Mouse (Mus musculus) forebrain, embryonic 10.5 days (tissue): Measurements from ENCODE around the gene Arhgdib. TPM values are rescaled to one million over a fixed set of nuclear protein-coding genes. Genes with fewer than 3 reads are reported as not detected.

Source experiments
- DNase-seq: peaks from one replicate; pipeline ENCODE4 v3.0.0-alpha.2; 2017; ENCODE audit warnings: low spot score; ENCODE audit errors: extremely low spot score
- H3K27ac ChIP-seq: fragments of 300-500 bp; sonication (generic); 2 replicates; pipeline ENCODE4 v1.5.1; 2016; ENCODE audit warnings: mild to moderate bottlenecking
- H3K27me3 ChIP-seq: fragments of 300-500 bp; sonication (generic); 2 replicates; pipeline ENCODE4 v1.6.1; 2016; ENCODE audit warnings: mild to moderate bottlenecking; ENCODE audit not compliant: poor library complexity, severe bottlenecking
- H3K36me3 ChIP-seq: fragments of 300-500 bp; sonication (generic); replicated peaks from 2 replicates; pipeline ENCODE4 v1.6.1; 2016; ENCODE audit warnings: mild to moderate bottlenecking, moderate library complexity
- H3K4me1 ChIP-seq: fragments of 300-500 bp; sonication (generic); 2 replicates; pipeline ENCODE4 v1.6.1; 2016
- H3K4me3 ChIP-seq: fragments of 300-500 bp; sonication (generic); 2 replicates; pipeline ENCODE4 v1.5.1; 2016; ENCODE audit warnings: mild to moderate bottlenecking, moderate library complexity
- H3K9me3 ChIP-seq: fragments of 300-500 bp; sonication (generic); 2 replicates; pipeline ENCODE4 v1.6.1; 2016; ENCODE audit warnings: mild to moderate bottlenecking, moderate library complexity
- WGBS: fragments of 180-500 bp; shearing (Covaris S2); methylation state at CpG from one replicate; pipeline ENCODE4 v1.1.7; 2016; 5-methylcytosine and 5-hydroxymethylcytosine counted together
- polyA plus RNA-seq: library from polyadenylated mRNA; unstranded; fragments of >200 nt; fragmentation: Nextera tagmentation; extraction: Ambion mirVana; gene quantifications from 2 replicates; pipeline ENCODE4 v1.2.1, GENCODE M21; 2016

Gene Arhgdib
- polyA plus RNA-seq, 1 experiment from 2014 or later = 25.3 TPM

DNA sequence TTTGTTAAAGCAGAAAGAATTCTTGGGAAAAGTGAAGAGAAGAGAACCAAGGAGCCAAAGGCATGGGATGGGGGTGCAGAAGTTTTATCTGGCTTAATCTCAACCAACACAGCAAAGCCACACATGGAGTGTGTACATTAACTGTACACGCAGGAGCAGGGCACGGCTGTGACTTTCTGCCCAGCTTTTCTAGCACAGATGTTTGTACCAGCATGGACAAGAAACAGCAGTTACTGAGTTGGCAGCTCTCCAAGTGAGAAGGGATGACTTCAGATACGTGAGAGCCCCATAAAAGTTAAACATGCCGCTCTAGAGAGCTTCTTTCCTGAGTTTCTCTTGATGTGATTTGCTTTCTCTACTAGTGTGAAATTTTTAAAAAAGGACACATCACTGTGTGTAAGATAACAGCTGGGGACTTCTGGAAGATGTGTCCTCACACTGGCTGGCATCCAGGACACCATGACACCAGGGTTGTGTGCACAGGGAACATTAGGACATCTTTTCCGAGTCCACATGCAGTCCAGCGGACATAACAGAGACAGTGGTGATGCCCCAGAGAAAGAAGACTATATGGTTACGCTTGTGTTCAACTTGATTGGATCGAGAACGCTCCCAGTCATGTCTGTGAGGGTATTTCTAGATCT, 31.3 kb downstream of the Arhgdib start:
- H3K4me1 ChIP-seq = peaks cover 24% of the 10 kb centered on the region
- H3K9me3 ChIP-seq = no peaks in the 10 kb centered on the region
- no peak overlapping the region for H3K27ac ChIP-seq
- H3K27me3 ChIP-seq = 0 out of 2 replicates have a peak, but pooled peaks cover 5% of the 10 kb centered on the region
- 95% methylated on average over 9 of the region's 9 CpGs for WGBS
- no peak for DNase-seq
- H3K36me3 ChIP-seq = no peaks in the 10 kb centered on the region
- H3K4me3 ChIP-seq = no peak overlapping the region

DNA sequence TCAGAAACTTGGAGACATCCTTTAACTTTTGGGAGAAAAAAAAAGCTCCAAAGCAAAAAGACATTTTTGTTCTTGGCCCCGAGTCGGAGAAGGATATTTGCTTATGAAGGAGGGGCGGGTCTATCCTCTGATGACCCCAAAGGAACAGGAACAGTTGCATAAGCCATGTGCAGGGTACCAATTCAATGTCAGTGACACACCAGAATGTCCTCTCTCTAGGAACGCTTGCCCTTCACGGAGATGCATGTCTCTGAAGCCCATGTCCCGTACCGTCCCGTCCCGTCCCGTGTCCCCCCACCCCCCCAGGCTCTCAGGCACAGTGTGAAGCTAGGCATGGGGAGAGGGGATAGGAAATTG, 34.8 kb downstream of the Arhgdib start:
- no peaks in the 10 kb centered on the region for H3K27me3 ChIP-seq
- DNase-seq = no peak
- H3K27ac ChIP-seq = no peak overlapping the region
- H3K4me3 ChIP-seq = no peak overlapping the region
- H3K36me3 ChIP-seq = no peaks in the 10 kb centered on the region
- no peaks in the 10 kb centered on the region for H3K9me3 ChIP-seq
- peaks cover 11% of the 10 kb centered on the region for H3K4me1 ChIP-seq
- WGBS = 78% methylated on average over 10 of the region's 10 CpGs

DNA sequence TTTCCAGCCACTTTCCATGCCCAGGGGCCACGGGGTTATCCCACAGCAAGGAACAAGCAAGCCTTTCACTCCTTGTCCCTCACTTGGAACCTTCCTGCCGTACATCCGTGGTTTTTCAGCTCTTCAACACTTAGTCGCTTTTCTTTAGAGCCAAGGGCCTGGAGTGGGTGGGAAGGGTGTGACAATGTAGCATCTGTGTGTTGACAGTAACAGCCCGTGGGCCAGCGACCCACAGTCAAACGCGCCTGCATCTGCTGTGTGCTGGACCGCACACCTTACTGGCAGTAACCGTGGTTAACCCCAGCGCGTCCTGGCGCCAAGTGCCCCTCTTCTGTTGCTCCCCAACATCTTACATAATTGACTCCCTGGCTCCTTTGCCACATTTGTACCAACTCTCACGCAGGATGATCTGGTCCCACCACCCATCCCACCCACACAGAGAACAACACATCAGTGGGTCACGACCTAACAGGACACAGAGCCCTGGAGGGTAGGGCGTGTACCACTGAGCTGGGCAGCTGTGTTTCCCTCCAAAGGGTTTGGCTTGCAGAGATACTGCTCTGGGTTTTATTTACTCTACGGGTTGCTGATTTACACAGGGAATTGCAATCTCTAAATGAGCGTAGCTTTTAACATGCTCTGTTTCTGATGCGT, 35.3 kb downstream of the Arhgdib start:
- H3K4me3 ChIP-seq = no peak overlapping the region
- WGBS = 77% methylated on average over 19 of the region's 19 CpGs
- no peaks in the 10 kb centered on the region for H3K9me3 ChIP-seq
- DNase-seq = no peak
- H3K27ac ChIP-seq = no peak overlapping the region
- no peaks in the 10 kb centered on the region for H3K36me3 ChIP-seq
- no peaks in the 10 kb centered on the region for H3K27me3 ChIP-seq
- H3K4me1 ChIP-seq = peaks cover 11% of the 10 kb centered on the region

DNA sequence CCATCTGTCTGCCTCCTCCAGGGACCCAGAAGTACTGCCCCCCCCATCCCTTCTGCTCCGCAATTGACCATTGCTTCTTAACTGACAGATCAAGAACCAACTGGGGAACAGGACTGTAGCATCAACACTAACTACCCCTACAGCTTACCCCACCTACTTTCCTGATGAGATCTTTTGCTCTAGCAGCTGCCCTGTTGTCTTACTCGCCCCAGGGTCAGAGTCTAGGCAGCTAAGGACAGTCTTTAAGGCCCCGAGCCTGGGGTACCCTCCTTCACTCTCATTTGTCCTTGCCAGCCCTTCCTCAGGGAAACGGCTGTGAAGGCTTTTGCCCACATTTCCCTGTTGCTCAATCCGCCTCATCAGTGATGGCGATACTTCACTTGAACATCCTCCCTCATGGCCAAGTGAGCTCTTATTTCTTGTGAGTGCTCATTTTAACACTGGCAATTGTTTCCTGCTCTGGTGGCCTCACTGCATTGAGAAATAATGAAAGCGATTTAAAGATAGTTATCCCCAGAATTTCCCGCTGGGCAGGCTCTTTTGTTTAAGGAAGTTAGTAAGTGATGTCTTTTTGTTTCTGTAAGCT, 37.7 kb downstream of the Arhgdib start:
- H3K36me3 ChIP-seq = no peaks in the 10 kb centered on the region
- H3K9me3 ChIP-seq = no peaks in the 10 kb centered on the region
- no peak overlapping the region for H3K4me3 ChIP-seq
- no peak for DNase-seq
- no peaks in the 10 kb centered on the region for H3K27me3 ChIP-seq
- no peak overlapping the region for H3K27ac ChIP-seq
- peaks cover 11% of the 10 kb centered on the region for H3K4me1 ChIP-seq
- WGBS = 74% methylated on average over 8 of the region's 8 CpGs

DNA sequence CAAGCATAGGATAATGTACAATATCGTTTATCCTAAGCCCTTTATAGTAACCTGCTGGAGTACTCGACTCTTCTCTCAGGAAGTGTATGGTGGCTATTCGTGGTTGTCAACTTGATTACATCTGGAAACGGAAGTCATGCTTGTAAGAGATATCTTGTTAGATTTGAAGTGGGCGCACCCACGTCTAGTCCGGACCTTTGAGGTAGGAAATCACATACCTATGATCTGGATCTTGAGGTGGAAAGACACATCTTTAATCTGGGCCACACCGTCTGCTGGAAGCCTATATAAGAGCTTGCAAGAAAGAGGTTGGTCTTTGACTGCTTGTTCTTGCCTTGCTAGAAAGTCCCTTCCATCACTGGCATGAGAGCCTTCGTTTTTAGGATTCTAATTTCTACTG, 39.2 kb downstream of the Arhgdib start:
- Histone ChIP-seq H3K27ac (no peak overlapping the region), H3K9me3 (no peaks in the 10 kb centered on the region), H3K27me3 (no peaks in the 10 kb centered on the region), H3K36me3 (no peaks in the 10 kb centered on the region), H3K4me3 (no peak overlapping the region), H3K4me1 (peaks cover 10% of the 10 kb centered on the region)
- DNase-seq = no peak
- WGBS = 92% methylated on average over 9 of the region's 9 CpGs

DNA sequence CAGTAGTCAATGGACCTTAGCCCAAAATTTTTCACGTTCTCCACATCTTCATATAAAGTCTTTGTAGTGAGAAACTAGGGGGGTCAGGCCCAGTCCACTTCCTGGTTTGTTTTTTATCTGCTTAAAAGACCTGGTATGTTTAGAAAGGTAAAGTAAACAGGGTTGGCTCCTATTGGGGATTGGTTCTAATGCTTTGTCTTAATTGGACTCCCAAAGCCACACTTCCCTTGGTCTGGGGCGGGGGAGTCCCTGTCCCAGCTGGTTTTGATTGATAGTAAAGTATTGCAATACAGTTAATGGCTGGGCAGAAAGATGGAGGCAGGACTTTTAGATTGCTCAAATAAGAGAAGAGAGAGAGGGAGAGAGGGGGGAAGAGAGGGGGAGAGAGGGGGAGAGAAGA, 40.7 kb downstream of the Arhgdib start:
- Histone ChIP-seq H3K4me3 (no peak overlapping the region), H3K27ac (no peak overlapping the region), H3K4me1 (no peaks in the 10 kb centered on the region), H3K36me3 (no peaks in the 10 kb centered on the region), H3K27me3 (no peaks in the 10 kb centered on the region), H3K9me3 (no peaks in the 10 kb centered on the region)
- no peak for DNase-seq
- WGBS = 87% methylated on average over 2 of the region's 2 CpGs

DNA sequence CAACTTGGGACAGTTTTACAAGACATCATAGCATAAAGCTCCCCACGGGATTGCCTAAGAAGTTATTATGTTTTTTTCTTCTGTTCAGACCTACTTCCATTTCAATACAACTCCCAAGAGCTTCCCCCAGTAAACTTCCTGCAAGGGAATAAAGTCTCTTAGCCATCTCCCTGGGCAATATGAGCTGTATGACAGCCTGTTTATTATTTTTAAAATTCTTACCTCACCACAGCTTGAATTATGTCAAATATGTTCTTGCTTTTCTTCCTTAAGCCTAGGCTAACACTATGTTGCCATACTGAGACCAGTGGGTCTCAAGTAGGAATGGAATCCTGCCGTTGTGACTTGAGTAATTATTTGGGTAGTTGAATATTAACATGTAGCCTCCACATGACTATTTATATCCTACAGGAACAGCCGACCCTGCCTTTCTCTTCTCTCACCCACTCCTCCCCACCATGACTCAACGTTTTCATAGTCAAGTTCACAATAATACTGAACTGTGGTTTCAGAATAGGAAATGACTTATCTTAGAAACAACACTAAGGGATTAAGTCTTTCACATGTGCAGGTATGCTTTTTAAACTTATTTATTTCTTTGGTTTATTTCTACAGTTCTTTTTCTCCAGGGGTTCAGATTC, 41.2 kb downstream of the Arhgdib start:
- Histone ChIP-seq H3K36me3 (no peaks in the 10 kb centered on the region), H3K4me3 (no peak overlapping the region), H3K27me3 (no peaks in the 10 kb centered on the region), H3K9me3 (no peaks in the 10 kb centered on the region), H3K27ac (no peak overlapping the region), H3K4me1 (no peaks in the 10 kb centered on the region)
- 84% methylated on average over 4 of the region's 4 CpGs for WGBS
- no peak for DNase-seq

DNA sequence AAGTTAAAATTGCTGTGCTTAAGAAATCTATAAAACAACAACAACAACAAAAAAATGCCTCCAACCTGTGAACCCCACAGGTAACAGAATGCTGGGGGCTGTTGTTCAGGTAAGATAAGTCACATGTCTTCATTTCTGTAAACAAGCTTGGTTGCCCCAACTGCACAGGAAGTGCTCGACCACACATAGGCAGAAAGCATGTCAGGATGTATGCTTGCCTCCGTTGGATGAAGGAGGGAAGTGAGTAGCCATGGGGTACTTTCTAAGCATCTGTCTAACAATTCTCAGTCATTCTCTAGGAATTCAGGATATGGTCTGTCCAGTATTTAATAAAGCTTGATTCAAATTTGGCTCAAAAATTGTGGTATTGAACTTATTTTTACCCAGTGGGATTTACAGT, 42.7 kb downstream of the Arhgdib start:
- Histone ChIP-seq H3K9me3 (no peaks in the 10 kb centered on the region), H3K27ac (no peak overlapping the region), H3K27me3 (no peaks in the 10 kb centered on the region), H3K4me1 (no peaks in the 10 kb centered on the region), H3K36me3 (no peaks in the 10 kb centered on the region), H3K4me3 (no peak overlapping the region)
- 90% methylated on average over 2 of the region's 2 CpGs for WGBS
- DNase-seq = no peak

DNA sequence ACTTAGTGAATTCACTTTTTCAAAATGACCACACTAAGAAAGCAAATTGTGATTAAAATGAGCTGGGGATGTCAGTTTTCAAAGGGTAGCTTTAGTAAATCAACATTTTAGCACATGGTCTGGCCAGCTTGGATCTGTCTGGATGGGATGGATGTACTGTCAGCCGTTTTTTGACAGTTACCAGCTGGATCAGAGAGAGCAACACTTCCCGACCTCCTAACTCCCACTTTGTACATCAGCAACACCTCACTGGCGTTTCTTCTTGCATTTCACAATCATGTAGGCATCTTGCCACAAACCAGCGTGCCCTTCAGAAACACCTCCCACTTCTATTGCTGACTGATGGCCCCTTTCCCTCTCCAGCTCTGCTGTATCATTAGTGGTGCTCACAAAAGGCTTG, 43.5 kb downstream of the Arhgdib start:
- no peak overlapping the region for H3K4me3 ChIP-seq
- no peak for DNase-seq
- 86% methylated on average over 4 of the region's 4 CpGs for WGBS
- H3K27me3 ChIP-seq = no peaks in the 10 kb centered on the region
- H3K27ac ChIP-seq = no peak overlapping the region
- H3K4me1 ChIP-seq = no peaks in the 10 kb centered on the region
- no peaks in the 10 kb centered on the region for H3K36me3 ChIP-seq
- H3K9me3 ChIP-seq = no peaks in the 10 kb centered on the region

DNA sequence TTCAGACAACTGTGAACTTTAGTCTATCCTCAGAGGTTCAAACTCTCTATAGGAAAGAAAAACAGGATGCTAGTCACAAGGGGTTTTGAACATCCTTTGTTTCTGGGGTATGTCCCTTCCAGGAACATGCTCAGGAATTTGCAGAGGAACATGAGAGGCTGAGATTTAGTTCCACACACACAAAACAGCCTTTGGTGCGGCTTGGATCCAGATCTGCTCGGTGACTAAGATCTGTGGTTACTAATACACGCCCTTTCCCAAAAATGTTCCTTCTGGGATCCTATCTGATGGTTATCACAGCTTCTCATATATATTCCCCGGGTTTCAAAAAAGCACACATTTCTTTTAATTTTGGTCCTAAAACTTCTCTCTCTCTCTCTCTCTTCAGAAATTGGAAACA, 43.9 kb downstream of the Arhgdib start:
- Histone ChIP-seq H3K4me1 (no peaks in the 10 kb centered on the region), H3K27ac (no peak overlapping the region), H3K36me3 (no peaks in the 10 kb centered on the region), H3K27me3 (no peaks in the 10 kb centered on the region), H3K9me3 (no peaks in the 10 kb centered on the region), H3K4me3 (no peak overlapping the region)
- DNase-seq = no peak
- 87% methylated on average over 4 of the region's 4 CpGs for WGBS

DNA sequence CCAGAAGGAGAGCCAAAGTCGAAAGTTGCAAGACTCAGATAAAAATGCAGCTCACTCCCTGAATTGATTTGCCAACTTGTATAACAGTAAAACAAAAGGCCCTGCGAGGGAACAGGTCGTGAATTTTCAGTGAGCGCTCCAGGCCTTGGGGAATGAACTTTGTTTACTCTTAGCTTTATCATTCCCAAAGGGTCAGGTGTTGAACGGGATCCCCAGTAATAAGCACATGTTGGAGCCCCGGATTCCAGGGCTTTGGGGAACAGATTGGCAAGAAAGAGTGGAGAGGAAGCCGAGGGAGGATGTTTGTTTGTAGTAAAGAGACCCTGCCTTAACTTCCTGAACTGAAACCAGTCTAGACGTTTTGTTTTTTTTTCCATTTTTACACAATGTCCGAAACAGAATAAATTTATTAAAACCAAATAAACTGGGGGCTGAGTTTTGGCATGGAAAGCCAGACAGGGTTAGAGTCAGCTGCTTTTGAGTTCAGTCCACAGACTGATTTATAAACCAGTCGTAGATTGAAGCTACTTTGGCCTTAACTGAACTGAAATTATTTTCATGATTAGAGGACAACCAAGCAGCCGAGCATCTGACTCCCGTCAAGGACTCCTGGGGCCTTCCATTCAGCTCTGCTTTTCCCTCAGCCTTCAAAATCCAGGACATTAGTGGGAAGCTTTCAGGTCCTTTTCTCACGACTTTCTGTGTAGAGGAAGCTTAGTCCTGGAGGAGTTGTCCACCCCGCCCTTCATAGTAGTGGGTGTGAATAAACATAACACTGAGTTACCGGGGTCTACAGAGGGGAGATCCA, 47.0 kb downstream of the Arhgdib start:
- 73% methylated on average over 15 of the region's 15 CpGs for WGBS
- no peak overlapping the region for H3K27ac ChIP-seq
- DNase-seq = no peak
- H3K4me3 ChIP-seq = no peak overlapping the region
- no peaks in the 10 kb centered on the region for H3K9me3 ChIP-seq
- H3K27me3 ChIP-seq = no peaks in the 10 kb centered on the region
- H3K36me3 ChIP-seq = no peaks in the 10 kb centered on the region
- no peaks in the 10 kb centered on the region for H3K4me1 ChIP-seq

DNA sequence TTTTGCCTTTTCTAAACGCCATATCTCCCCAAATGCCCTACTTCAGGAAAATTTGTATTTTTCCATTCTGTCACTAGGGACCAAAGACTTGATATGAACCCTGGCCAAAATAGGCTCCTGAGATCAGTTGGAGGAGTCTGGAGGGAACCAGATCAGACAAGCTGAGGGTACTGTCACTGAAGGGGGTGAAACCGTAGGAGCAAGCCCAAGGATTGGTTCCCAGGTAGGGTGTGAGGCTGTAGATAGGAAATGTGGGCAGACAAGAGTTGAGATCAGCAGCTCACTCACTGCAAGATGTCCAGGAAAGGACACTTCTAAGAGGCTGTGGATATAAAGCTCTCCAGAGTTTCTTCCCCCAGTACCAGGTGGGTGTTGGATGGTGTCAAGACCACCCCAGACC, 49.7 kb downstream of the Arhgdib start:
- no peak overlapping the region for H3K27ac ChIP-seq
- no peak for DNase-seq
- no peaks in the 10 kb centered on the region for H3K27me3 ChIP-seq
- H3K9me3 ChIP-seq = no peaks in the 10 kb centered on the region
- 82% methylated on average over 2 of the region's 2 CpGs for WGBS
- no peak overlapping the region for H3K4me3 ChIP-seq
- no peaks in the 10 kb centered on the region for H3K36me3 ChIP-seq
- no peaks in the 10 kb centered on the region for H3K4me1 ChIP-seq
